Mouse (Mus musculus) MEL (cell line): ENCODE results near the gene Cwc22.

ENCODE experiments used
- MAX ChIP-seq: IDR thresholded peaks from 2 replicates; pipeline ENCODE4 v1.6.1; 2011; ENCODE audit warnings: low read length, improper control_type of control experiment
- MXI1 ChIP-seq: IDR thresholded peaks from 2 replicates; pipeline ENCODE4 v1.6.1; 2011; ENCODE audit warnings: mild to moderate bottlenecking, low read depth, low read length, improper control_type of control experiment
- TCF12 ChIP-seq: IDR thresholded peaks from 2 replicates; pipeline ENCODE4 v1.6.1; 2014; ENCODE audit warnings: low read depth, mild to moderate bottlenecking, inconsistent platforms, low read length, improper control_type of control experiment, moderate library complexity

DNA sequence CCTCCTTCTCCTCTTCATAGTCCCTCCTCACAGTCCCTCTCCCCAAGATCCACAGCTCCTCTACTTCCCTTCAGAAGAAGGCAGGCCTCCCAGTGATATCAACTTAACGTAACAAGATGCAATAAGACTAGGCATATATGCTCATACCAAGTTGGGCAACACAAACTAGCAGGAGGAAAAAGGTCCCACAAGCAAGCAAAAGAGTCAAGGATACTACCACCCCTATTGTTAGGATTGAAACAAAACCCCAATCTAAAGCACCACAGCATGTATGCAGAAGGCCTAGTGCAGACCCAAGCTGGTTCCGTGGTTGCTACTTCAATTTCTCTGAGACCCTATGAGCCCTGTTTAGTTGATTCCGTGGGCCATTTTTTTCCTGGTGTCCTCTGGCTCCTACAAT is 61.7 kb downstream of the Cwc22 start:
- no peak for TF ChIP-seq TCF12
- no peak for TF ChIP-seq MXI1
- no peak for TF ChIP-seq MAX
